Mouse (Mus musculus) CH12.LX (cell line): ENCODE measurements around the gene Srcin1.

Source experiments
- CTCF ChIP-seq, 2 experiments: IDR thresholded peaks in 1 of 2; conservative IDR thresholded peaks in 1 of 2; 2 replicates each; pipeline ENCODE4 v1.5.1; 2011 to 2012; ENCODE audit warnings: low read depth in 2 of 2, low read length in 2 of 2, improper control_type of control experiment in 1 of 2, inconsistent platforms in 1 of 2, mild to moderate bottlenecking in 1 of 2, moderate library complexity in 1 of 2
- E2F4 ChIP-seq: IDR thresholded peaks from 2 replicates; pipeline ENCODE4 v1.6.1; 2011; ENCODE audit warnings: low read depth, low read length, improper control_type of control experiment; ENCODE audit not compliant: insufficient replicate concordance
- GABPA ChIP-seq: IDR thresholded peaks from 2 replicates; pipeline ENCODE4 v1.6.1; 2012; ENCODE audit warnings: low read depth, low read length, improper control_type of control experiment, inconsistent platforms; ENCODE audit not compliant: insufficient replicate concordance
- MAFK ChIP-seq: IDR thresholded peaks from 2 replicates; pipeline ENCODE4 v1.6.1; 2011; ENCODE audit warnings: low read length, improper control_type of control experiment; ENCODE audit not compliant: insufficient replicate concordance
- MXI1 ChIP-seq: IDR thresholded peaks from 2 replicates; pipeline ENCODE4 v1.6.1; 2011; ENCODE audit warnings: mild to moderate bottlenecking, low read depth, low read length, improper control_type of control experiment
- MYC ChIP-seq: IDR thresholded peaks from 2 replicates; pipeline ENCODE4 v1.6.1; 2011; ENCODE audit warnings: low read depth, mild to moderate bottlenecking, improper control_type of control experiment, low read length
- NELFE ChIP-seq: IDR thresholded peaks from 2 replicates; pipeline ENCODE4 v1.6.1; 2011; ENCODE audit warnings: low read depth, low read length, improper control_type of control experiment
- POLR2A ChIP-seq: IDR thresholded peaks from 2 replicates; pipeline ENCODE4 v1.6.1; 2011; ENCODE audit warnings: low read depth, mild to moderate bottlenecking, improper control_type of control experiment, low read length
- POLR2AphosphoS2 ChIP-seq: IDR thresholded peaks from 2 replicates; pipeline ENCODE4 v1.6.1; 2011; ENCODE audit warnings: low read depth, low read length, improper control_type of control experiment
- ZC3H11A ChIP-seq: IDR thresholded peaks from 2 replicates; pipeline ENCODE4 v1.6.1; 2012; ENCODE audit warnings: low read depth, mild to moderate bottlenecking, inconsistent platforms, low read length, improper control_type of control experiment

GRCm38 (mm10) chr11:97506331-97506730, 69.7 kb downstream of the Srcin1 start:
- TF ChIP-seq POLR2A (no peak), CTCF (conservative IDR thresholded peaks at IDR 0.05 in 1 of 2, IDR thresholded peaks at IDR 0.05 in 1 of 2; ENCODE audit: low read depth in 2 of 2, low read length in 2 of 2) (peak in 1 of 2 experiments; percentile 39; a peak in 2 of 4 replicates), E2F4 (no peak), MAFK (no peak), MXI1 (no peak), ZC3H11A (no peak), NELFE (no peak), POLR2AphosphoS2 (no peak), GABPA (no peak), MYC (no peak)
